Mouse (Mus musculus) hindbrain, embryonic 14.5 days (tissue): ENCODE measurements around the gene Cpxm2. TPM values are rescaled to one million over a fixed set of nuclear protein-coding genes. Genes with fewer than 3 reads are reported as not detected.

ENCODE experiments used
- ATAC-seq: fragments of 200-750 bp; cut with Nextera tagmentation; 2 replicates; pipeline ENCODE4 v1.8.0; 2017; ENCODE audit warnings: moderate number of reproducible peaks, mild to moderate bottlenecking, moderate TSS enrichment, moderate library complexity; ENCODE audit not compliant: low FRiP score
- DNase-seq: peaks from one replicate; pipeline ENCODE4 v3.0.0-alpha.2; 2015; ENCODE audit warnings: low spot score
- H3K27ac ChIP-seq: fragments of 300-500 bp; sonication (generic); 2 replicates; pipeline ENCODE4 v1.5.1; 2014; ENCODE audit warnings: mild to moderate bottlenecking, moderate library complexity
- H3K27me3 ChIP-seq: fragments of 300-500 bp; sonication (generic); 2 replicates; pipeline ENCODE4 v1.6.1; 2014; ENCODE audit warnings: mild to moderate bottlenecking, low read length, mixed read lengths; ENCODE audit not compliant: control insufficient read depth, insufficient read depth
- H3K36me3 ChIP-seq: fragments of 300-500 bp; sonication (generic); replicated peaks from 2 replicates; pipeline ENCODE4 v1.6.1; 2014; ENCODE audit not compliant: control insufficient read depth, insufficient read depth
- H3K4me1 ChIP-seq: fragments of 300-500 bp; sonication (generic); replicated peaks from 2 replicates; pipeline ENCODE4 v1.6.1; 2014; ENCODE audit warnings: antibody characterized with exemption, low read length, mixed read lengths; ENCODE audit not compliant: control insufficient read depth, insufficient read depth
- H3K4me2 ChIP-seq: fragments of 300-500 bp; sonication (generic); replicated peaks from 2 replicates; pipeline ENCODE4 v1.6.1; 2014; ENCODE audit warnings: mild to moderate bottlenecking, moderate library complexity
- H3K4me3 ChIP-seq: fragments of 300-500 bp; sonication (generic); replicated peaks from 2 replicates; pipeline ENCODE4 v1.5.1; 2014; ENCODE audit warnings: mild to moderate bottlenecking, low read length
- H3K9ac ChIP-seq: fragments of 300-500 bp; sonication (generic); 2 replicates; pipeline ENCODE4 v1.6.1; 2014
- H3K9me3 ChIP-seq: fragments of 300-500 bp; sonication (generic); 2 replicates; pipeline ENCODE4 v1.6.1; 2016; ENCODE audit warnings: low read length; ENCODE audit not compliant: control insufficient read depth
- WGBS: fragments of 180-500 bp; shearing (Covaris S2); extraction: QIAGEN DNeasy Blood & Tissue Kit; methylation state at CpG from one replicate; pipeline ENCODE4 v1.1.7; 2014; 5-methylcytosine and 5-hydroxymethylcytosine counted together
- polyA plus RNA-seq: library from polyadenylated mRNA; unstranded; fragments of >200 nt; fragmentation: Nextera tagmentation; extraction: Ambion mirVana; gene quantifications from 2 replicates; pipeline ENCODE4 v1.2.1, GENCODE M21; 2014

Cpxm2 gene
- polyA plus RNA-seq, 1 experiment from 2014 or later = 2.1 TPM

- no peaks in the 10 kb centered on the region for H3K4me1 ChIP-seq
- H3K36me3 ChIP-seq = no peaks in the 10 kb centered on the region
- ATAC-seq (no peak), DNase-seq (no peak)
- no peak overlapping the region for H3K27ac ChIP-seq
- H3K4me2 ChIP-seq = no peak overlapping the region
- no peaks in the 10 kb centered on the region for H3K27me3 ChIP-seq
- no peak overlapping the region for H3K4me3 ChIP-seq
- WGBS = 87% methylated on average over 6 of the region's 6 CpGs
- H3K9me3 ChIP-seq = no peaks in the 10 kb centered on the region
- no peak overlapping the region for H3K9ac ChIP-seq
These were observed 83.5 kb downstream of the Cpxm2 start for GRCm38 (mm10) chr7:132070877-132071625.

GRCm38 (mm10) chr7:132067951-132068350 lies 86.6 kb downstream of the Cpxm2 start:
- DNase-seq (no peak), ATAC-seq (no peak)
- Histone ChIP-seq H3K9me3 (no peaks in the 10 kb centered on the region), H3K27me3 (no peaks in the 10 kb centered on the region), H3K4me2 (no peak overlapping the region), H3K4me3 (no peak overlapping the region), H3K27ac (no peak overlapping the region), H3K4me1 (no peaks in the 10 kb centered on the region), H3K36me3 (no peaks in the 10 kb centered on the region), H3K9ac (no peak overlapping the region)
- WGBS = 88% methylated on average over 5 of the region's 5 CpGs

DNA sequence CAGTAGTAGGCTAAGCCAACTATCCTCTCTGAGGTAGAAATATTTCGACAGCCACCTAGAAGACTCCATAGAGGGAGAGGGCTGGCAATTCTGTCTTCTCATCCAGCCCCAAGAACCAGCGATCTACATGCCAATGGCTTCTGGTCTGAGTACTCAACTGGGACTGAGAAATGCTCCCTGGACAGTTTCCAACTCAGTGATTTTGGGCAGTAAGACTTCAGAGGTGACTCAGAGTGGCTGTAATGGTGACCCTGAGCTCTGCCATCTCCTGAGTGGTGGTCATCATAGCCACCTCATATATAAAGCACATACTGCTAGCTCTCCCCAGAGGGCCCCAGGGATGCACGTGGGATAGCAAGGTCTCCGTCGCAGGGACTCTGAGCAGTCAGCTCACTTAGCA lies 87.0 kb downstream of the Cpxm2 start:
- DNase-seq (no peak), ATAC-seq (no peak)
- no peaks in the 10 kb centered on the region for H3K4me1 ChIP-seq
- H3K27ac ChIP-seq = no peak overlapping the region
- H3K9me3 ChIP-seq = no peaks in the 10 kb centered on the region
- no peaks in the 10 kb centered on the region for H3K36me3 ChIP-seq
- no peak overlapping the region for H3K4me2 ChIP-seq
- H3K9ac ChIP-seq = no peak overlapping the region
- no peaks in the 10 kb centered on the region for H3K27me3 ChIP-seq
- no peak overlapping the region for H3K4me3 ChIP-seq
- 82% methylated on average over 5 of the region's 5 CpGs for WGBS

DNA sequence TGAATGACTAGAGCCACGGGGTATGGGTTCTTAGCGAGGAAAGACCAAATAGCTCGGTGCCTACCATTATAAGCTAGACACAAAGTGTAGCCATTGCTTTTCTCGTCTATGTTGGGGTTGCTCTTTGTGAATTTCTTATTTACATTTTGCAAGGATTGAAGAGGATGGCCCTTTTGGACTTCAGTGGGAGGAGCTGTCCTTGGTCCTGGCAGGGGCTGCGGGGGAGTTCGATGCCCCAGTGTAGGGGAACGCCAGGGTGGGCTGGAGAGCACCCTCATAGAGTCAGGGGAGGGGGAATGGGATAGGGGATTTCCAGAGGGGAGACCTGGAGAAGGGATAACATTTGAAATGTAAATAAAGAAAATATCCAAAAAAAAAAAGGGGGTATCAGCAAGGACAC lies 94.4 kb downstream of the Cpxm2 start:
- Histone ChIP-seq H3K4me2 (no peak overlapping the region), H3K27me3 (no peaks in the 10 kb centered on the region), H3K27ac (no peak overlapping the region), H3K4me1 (peaks cover 11% of the 10 kb centered on the region; the same call in 1 of the 2 replicates), H3K9ac (no peak overlapping the region), H3K36me3 (no peaks in the 10 kb centered on the region), H3K4me3 (no peak overlapping the region), H3K9me3 (no peaks in the 10 kb centered on the region)
- ATAC-seq = no peak
- DNase-seq = no peak
- 84% methylated on average over 7 of the region's 7 CpGs for WGBS

GRCm38 (mm10) chr7:132056565-132056964 lies 98.0 kb downstream of the Cpxm2 start:
- Histone ChIP-seq H3K9ac (no peak overlapping the region), H3K4me3 (no peak overlapping the region), H3K9me3 (no peaks in the 10 kb centered on the region), H3K27me3 (no peaks in the 10 kb centered on the region), H3K4me1 (peaks cover 11% of the 10 kb centered on the region; the same call in 1 of the 2 replicates), H3K4me2 (no peak overlapping the region), H3K27ac (no peak overlapping the region), H3K36me3 (no peaks in the 10 kb centered on the region)
- DNase-seq (no peak), ATAC-seq (0 out of 2 replicates have a peak, but pooled peaks have one; percentile 11)
- 45% methylated on average over 7 of the region's 7 CpGs for WGBS

- Histone ChIP-seq H3K4me3 (no peak overlapping the region), H3K9ac (no peak overlapping the region), H3K4me1 (no peaks in the 10 kb centered on the region; the same call in 1 of the 2 replicates), H3K4me2 (no peak overlapping the region), H3K9me3 (no peaks in the 10 kb centered on the region), H3K27ac (no peak overlapping the region), H3K27me3 (no peaks in the 10 kb centered on the region), H3K36me3 (no peaks in the 10 kb centered on the region)
- WGBS = 38% methylated on average over 4 of the region's 4 CpGs
- DNase-seq (no peak), ATAC-seq (no peak)
These were observed 107.9 kb downstream of the Cpxm2 start for GRCm38 (mm10) chr7:132046662-132047061.

DNA sequence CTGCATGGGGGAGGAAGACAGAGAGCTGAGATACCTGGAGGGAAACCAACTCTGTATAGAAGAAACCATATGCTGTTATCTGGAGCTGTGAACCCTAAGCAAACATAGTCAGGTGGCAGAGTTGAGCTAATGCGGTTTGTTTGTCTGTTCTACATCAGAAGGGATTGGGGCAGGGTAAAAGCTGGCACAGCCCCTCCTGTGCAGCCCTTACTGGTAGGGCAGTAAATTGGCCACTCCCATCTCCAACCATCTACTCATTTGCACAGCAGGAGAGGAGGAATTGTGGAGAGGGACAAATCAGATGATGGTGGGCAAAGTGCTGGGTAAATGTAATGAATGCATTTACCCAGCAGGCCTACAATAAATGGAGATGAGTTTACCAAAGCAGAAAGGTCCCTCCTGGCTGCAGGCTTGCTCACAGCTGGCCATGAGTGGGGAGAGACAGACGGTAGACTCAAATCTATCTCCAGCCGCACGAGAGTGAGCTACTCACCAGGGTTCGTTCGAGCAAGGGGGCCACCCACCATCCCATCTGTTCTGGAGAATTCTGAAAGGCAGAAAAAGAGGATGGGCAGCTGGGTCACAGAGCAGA lies 122.5 kb downstream of the Cpxm2 start:
- Histone ChIP-seq H3K4me1 (no peaks in the 10 kb centered on the region), H3K36me3 (no peaks in the 10 kb centered on the region), H3K27ac (no peak overlapping the region), H3K4me3 (no peak overlapping the region), H3K9ac (no peak overlapping the region), H3K9me3 (no peaks in the 10 kb centered on the region), H3K27me3 (no peaks in the 10 kb centered on the region), H3K4me2 (no peak overlapping the region)
- DNase-seq (no peak), ATAC-seq (no peak)
- 45% methylated on average over 6 of the region's 6 CpGs for WGBS

DNA sequence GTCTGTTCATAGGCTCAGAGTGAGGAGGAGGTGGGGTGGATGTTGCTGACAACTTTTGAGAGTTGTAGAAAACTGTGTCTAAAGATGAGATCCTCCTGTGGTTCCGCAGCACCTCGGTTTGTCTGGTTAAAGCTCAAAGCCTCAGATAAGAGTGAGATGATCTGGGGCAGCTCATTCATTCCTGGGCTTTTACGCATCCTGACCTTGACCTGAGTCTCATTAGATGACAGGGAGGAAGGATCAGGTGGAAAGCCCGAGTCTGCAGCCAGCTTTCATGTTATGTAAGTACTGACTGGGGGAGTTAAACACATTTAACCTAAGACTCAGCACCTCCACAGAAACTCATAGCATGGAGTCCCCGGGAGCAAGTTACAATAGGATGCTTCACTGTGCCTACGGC lies 127.9 kb downstream of the Cpxm2 start:
- no peaks in the 10 kb centered on the region for H3K4me1 ChIP-seq
- H3K27ac ChIP-seq = no peak overlapping the region
- H3K4me3 ChIP-seq = no peak overlapping the region
- DNase-seq = no peak
- no peak overlapping the region for H3K9ac ChIP-seq
- ATAC-seq = no peak
- no peaks in the 10 kb centered on the region for H3K27me3 ChIP-seq
- no peaks in the 10 kb centered on the region for H3K36me3 ChIP-seq
- WGBS = 82% methylated on average over 6 of the region's 6 CpGs
- H3K9me3 ChIP-seq = no peaks in the 10 kb centered on the region
- H3K4me2 ChIP-seq = no peak overlapping the region

GRCm38 (mm10) chr7:132025591-132025990 lies 128.9 kb downstream of the Cpxm2 start:
- no peak overlapping the region for H3K4me3 ChIP-seq
- no peaks in the 10 kb centered on the region for H3K9me3 ChIP-seq
- no peak overlapping the region for H3K4me2 ChIP-seq
- DNase-seq = no peak
- no peak overlapping the region for H3K9ac ChIP-seq
- H3K27ac ChIP-seq = no peak overlapping the region
- H3K27me3 ChIP-seq = no peaks in the 10 kb centered on the region
- H3K4me1 ChIP-seq = no peaks in the 10 kb centered on the region
- ATAC-seq = no peak
- 62% methylated on average over 6 of the region's 6 CpGs for WGBS
- H3K36me3 ChIP-seq = no peaks in the 10 kb centered on the region
